Mouse (Mus musculus) bone marrow, adult 2 months (tissue): ENCODE measurements at regions not wholly inside any gene's neighbourhood (a gene's known extent, or its start where the extent isn't known, plus 50 kb on each side); places are given as distances from the start of the nearest gene placed in this dataset.

ENCODE experiments used
- H3K27ac ChIP-seq: fragments of 200-500 bp; 2 replicates; pipeline ENCODE4 v1.5.1; 2012; ENCODE audit warnings: low read depth, mild to moderate bottlenecking, control low read depth, inconsistent platforms, low read length; ENCODE audit not compliant: control insufficient read depth, poor library complexity, insufficient read depth
- H3K4me1 ChIP-seq: fragments of 200-500 bp; 2 replicates; pipeline ENCODE4 v1.6.1; 2011; ENCODE audit warnings: low read length; ENCODE audit not compliant: control insufficient read depth, insufficient read depth
- H3K4me3 ChIP-seq: fragments of 200-500 bp; replicated peaks from 2 replicates; pipeline ENCODE3; 2011; ENCODE audit warnings: mild to moderate bottlenecking, low read depth, low read length, control low read depth; ENCODE audit not compliant: control insufficient read depth
- CTCF ChIP-seq: fragments of 200-500 bp; IDR thresholded peaks from 2 replicates; pipeline ENCODE4 v1.5.1; 2011; ENCODE audit warnings: low read length, control low read depth; ENCODE audit not compliant: control insufficient read depth, insufficient read depth
- POLR2A ChIP-seq: fragments of 200-500 bp; IDR thresholded peaks from 2 replicates; pipeline ENCODE4 v1.6.1; 2011; ENCODE audit warnings: low read depth, mild to moderate bottlenecking, control low read depth, low read length, borderline replicate concordance; ENCODE audit not compliant: control insufficient read depth
- WGBS: fragments of 180-500 bp; shearing (Covaris S2); methylation state at CpG from one replicate; pipeline ENCODE4 v1.1.7; 2018; 5-methylcytosine and 5-hydroxymethylcytosine counted together

DNA sequence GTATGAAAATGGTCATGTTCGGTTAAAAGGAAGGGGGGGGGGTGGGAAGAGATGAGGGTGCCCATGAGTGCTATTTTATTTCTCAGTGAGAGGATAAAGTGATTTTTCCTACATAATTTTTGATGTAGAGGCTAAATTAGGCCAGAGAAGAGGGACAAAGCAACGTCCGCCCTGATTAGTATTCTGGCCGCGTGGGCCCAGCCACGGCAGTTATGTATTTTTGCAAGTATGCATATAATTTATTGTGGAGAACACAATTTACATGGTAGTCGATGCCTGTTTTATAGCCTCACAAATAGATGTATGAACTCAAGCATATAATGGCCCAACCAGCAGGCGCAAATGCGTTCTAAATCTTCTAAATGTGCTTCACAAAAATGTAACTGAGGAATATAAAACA lies 132.8 kb downstream of the Mrm1 start:
- TF ChIP-seq POLR2A: no peak
- no peak for TF ChIP-seq CTCF
- Histone ChIP-seq H3K4me1 (no peaks in the 10 kb centered on the region), H3K27ac (no peak overlapping the region), H3K4me3 (no peak overlapping the region)
- 88% methylated on average over 9 of the region's 9 CpGs for WGBS

DNA sequence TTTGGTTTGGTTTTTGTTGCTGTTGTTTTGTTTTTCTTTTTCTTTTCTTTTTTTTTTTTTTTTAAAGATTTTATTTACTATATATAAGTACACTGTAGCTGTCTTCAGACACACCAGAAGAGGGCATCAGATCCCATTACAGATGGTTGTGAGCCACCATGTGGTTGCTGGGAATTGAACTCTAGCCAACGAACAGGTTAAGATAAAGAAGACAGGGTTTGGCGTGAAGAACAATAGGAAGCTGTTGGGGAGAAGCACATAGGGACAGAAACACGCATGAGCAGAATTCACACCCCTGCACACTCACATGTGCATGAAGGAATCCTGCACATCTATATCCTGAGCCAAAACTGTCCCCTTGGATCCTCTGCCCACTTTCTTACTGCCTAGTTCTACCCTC lies 135.0 kb downstream of the Mrm1 start:
- WGBS: 77% methylated on average over 3 of the region's 3 CpGs
- H3K4me3 ChIP-seq: no peak overlapping the region
- TF ChIP-seq CTCF (no peak), POLR2A (no peak)
- H3K27ac ChIP-seq: no peak overlapping the region
- H3K4me1 ChIP-seq: no peaks in the 10 kb centered on the region

DNA sequence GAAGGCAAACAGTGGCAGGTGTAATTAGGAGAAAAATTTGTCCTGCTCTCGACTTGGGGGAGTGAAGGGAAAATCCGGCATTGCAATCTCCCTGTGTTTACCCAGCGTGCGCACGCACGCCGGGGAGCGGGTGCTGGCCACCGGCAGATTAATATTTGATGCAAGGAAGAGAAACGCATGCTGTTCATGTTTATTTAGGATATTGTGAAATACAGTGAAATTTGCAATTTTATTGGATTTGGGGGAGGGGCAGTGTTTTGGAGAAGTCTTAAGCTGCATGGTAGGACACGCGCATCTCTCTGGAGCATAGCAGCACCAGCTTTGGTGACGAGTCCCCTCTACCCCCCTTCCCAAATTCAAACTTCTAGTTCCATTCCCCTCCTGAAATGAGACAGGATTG lies 136.4 kb downstream of the Mrm1 start:
- TF ChIP-seq POLR2A: no peak
- TF ChIP-seq CTCF: no peak
- H3K4me3 ChIP-seq: no peak overlapping the region
- H3K4me1 ChIP-seq: no peaks in the 10 kb centered on the region
- H3K27ac ChIP-seq: no peak overlapping the region
- WGBS: 88% methylated on average over 13 of the region's 13 CpGs

DNA sequence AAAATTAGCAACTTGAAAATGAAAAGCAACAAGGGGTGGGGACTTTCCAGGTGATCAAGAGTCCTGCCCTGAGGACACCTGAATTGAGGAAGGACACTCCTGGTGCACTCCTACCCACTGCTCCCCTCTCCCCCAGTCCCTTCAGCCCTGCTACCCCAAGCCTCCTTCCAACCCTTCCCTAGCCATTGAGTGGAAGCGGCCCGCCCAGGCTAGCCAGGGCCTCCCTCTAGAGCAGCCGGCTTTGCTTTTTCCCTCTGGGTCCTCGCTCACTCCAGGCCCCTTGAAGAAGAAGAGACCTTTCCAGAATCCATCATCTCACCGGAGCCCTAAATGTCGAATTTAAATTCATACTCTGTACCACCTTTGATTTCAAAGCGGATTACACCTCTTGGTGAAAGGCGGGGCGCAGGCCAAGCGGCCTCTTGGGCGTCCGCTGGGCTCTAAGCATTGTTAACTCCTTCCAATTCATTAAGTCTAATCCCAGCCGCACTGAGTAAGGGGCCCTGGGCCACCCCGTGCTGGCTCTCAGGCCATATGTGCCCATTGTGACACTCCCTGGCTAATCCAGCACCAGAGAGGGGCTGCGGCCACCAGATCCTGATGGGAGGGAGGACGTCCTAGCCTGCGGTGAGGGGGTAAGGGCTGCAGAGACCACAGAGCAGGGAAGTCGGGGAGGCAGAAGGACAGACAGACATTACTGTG lies 142.8 kb downstream of the Mrm1 start:
- 60% methylated on average over 18 of the region's 18 CpGs for WGBS
- Histone ChIP-seq H3K27ac (no peak overlapping the region), H3K4me1 (no peaks in the 10 kb centered on the region; the same call in 1 of the 2 replicates), H3K4me3 (no peak overlapping the region)
- TF ChIP-seq POLR2A (no peak), CTCF (no peak)

DNA sequence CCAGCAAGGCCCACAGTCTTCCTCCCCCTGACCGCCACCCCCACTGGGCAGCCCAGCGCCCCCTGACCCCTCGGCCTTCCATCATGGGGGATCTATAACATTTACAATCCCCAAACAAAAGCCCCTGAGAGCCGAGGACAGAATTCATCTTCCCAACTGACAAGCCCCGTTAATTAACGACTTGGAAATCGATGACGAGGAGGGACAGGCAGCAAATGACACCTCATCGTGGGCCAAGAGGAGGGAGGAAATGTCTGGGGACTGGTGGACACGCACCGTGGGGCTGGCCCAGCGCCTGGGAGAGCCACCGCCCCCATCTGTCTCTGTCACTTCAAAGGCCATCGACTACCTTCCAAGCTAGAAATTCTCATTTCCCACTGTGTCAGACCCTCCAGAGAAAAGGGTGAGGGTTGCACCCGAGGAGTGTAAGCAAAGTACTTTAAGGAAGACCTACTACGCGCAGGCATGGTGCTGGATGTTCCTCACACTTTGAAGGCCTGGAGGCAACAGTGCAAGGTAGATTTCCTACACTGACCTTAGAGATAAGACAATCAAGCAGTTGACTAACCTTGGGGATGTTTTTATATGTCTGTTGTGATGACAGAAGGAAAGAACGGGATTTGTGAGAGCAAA lies 146.4 kb downstream of the Mrm1 start:
- 56% methylated on average over 18 of the region's 18 CpGs for WGBS
- no peak for TF ChIP-seq CTCF
- TF ChIP-seq POLR2A: no peak
- no peak overlapping the region for H3K27ac ChIP-seq
- H3K4me3 ChIP-seq: no peak overlapping the region
- H3K4me1 ChIP-seq: no peaks in the 10 kb centered on the region; the same call in 1 of the 2 replicates

DNA sequence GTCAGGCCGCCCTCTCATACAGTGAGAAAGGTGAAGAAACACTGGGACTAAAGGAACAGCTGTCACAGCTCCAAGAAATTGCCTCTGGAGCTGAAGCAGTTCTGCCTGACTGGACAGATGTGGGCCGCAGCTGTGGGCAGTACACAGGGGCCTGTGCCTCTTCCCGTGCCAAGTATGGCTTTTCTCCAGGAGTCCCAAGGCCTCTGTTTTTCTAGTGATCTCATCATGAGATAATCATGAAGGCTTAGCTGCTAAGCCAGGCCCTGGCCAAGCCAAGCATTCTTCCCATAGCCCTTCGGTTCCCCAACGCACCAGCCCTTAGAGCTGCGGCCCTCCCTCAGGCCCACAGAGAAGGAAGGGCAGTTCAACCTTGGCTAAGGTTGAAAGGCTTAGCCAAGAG lies 146.2 kb upstream of the Lhx1 start:
- Histone ChIP-seq H3K27ac (no peak overlapping the region; the same call in 1 of the 2 replicates), H3K4me1 (no peaks in the 10 kb centered on the region), H3K4me3 (no peak overlapping the region)
- TF ChIP-seq CTCF: no peak
- TF ChIP-seq POLR2A: no peak
- 73% methylated on average over 6 of the region's 6 CpGs for WGBS

DNA sequence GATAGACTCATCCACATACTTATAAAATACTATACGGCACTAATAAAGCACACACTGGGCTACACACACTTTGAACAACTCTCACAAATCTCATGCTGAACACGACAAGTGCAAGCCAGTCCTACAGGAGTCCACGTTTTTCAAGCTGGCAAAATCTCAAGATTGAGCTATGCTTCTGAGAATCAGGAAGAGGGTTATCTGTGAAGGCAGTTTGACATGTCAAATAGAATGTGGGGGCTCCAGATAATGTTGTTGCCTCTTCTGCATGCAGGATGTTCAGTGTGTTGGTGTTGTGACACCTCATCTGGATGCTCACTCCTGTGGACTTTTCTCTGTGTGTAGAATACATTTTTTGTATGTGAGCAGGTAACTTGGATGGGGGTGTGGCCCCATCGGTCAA lies 142.4 kb upstream of the Lhx1 start:
- Histone ChIP-seq H3K27ac (no peak overlapping the region), H3K4me3 (no peak overlapping the region), H3K4me1 (no peaks in the 10 kb centered on the region)
- TF ChIP-seq POLR2A (no peak), CTCF (no peak)
- 56% methylated on average over 4 of the region's 4 CpGs for WGBS

DNA sequence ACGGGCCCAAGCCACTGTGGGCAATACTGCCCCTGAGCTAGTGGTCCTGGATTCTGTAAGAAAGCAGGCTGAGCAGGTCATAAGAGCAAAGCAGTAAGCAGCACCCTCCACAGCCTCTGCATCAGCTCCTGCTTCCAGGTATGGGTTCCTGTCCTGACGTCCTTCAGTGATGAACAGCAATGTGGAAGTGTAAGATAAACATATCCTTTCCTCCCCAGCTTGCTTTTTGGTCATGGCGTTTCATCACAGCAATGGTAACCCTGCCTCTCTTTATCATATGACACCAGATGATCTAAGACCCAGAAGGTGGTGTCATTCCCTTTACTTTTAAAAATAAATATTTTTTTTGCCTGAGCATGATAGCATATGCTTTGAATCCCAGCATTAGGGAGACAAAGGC lies 138.9 kb upstream of the Lhx1 start:
- 44% methylated on average over 3 of the region's 3 CpGs for WGBS
- Histone ChIP-seq H3K4me1 (no peaks in the 10 kb centered on the region), H3K4me3 (no peak overlapping the region), H3K27ac (no peak overlapping the region)
- no peak for TF ChIP-seq CTCF
- TF ChIP-seq POLR2A: no peak

DNA sequence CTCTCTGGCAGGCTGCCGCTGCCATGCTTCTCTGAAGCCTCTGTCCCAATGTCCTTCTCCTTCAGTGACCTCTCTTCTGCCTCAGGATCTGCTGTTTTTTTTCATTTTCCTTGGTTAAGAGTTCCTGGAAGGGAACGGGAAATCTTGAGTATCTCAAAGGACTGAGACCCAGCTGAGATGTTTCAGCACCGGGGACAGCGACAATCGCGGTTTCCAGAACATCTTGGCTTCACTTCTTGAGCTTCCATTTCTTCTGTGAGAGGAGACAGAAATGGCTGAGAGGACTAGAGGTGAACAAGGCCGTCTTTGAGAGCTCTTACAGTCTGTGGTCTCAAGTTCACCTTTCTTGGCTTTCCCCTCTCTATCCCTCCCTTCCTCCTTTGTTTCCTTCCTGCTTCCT lies 136.6 kb upstream of the Lhx1 start:
- TF ChIP-seq CTCF (no peak), POLR2A (no peak)
- H3K27ac ChIP-seq: no peak overlapping the region
- WGBS: 15% methylated on average over 7 of the region's 7 CpGs
- no peaks in the 10 kb centered on the region for H3K4me1 ChIP-seq
- no peak overlapping the region for H3K4me3 ChIP-seq

DNA sequence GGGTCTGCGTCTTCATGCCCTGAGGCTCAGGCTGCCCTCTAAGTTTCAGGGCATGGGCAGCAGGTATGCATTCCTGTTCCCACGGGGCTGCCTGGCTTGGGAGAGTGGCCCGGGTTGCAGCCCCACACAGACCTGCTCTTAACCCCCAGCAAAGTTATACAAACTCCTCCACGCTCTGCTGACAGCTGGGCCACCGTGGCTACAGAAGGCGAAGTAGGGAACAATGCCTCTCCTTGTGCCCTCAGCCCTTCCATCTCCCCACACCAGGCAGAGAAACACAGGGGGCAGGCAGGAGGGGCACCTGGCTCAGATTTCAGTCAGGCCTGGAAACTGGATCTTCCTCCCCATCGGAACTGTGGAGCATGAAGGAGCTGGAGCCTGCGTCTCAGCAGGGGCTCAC lies 135.5 kb upstream of the Lhx1 start:
- WGBS: 53% methylated on average over 8 of the region's 8 CpGs
- H3K4me1 ChIP-seq: no peaks in the 10 kb centered on the region
- no peak for TF ChIP-seq CTCF
- TF ChIP-seq POLR2A: no peak
- H3K4me3 ChIP-seq: no peak overlapping the region
- no peak overlapping the region for H3K27ac ChIP-seq
